Mouse (Mus musculus) forebrain, postnatal 0 days (tissue): ENCODE data around the gene B4galt1. TPM values are rescaled to one million over a fixed set of nuclear protein-coding genes. Genes with fewer than 3 reads are reported as not detected.

Experiments used
- ATAC-seq: fragments of 200-750 bp; cut with Nextera tagmentation; 2 replicates; pipeline ENCODE4 v1.8.0; 2017; ENCODE audit warnings: mild to moderate bottlenecking, moderate library complexity
- DNase-seq: peaks from one replicate; pipeline ENCODE4 v3.0.0-alpha.2; 2015
- H3K27ac ChIP-seq: fragments of 300-500 bp; sonication (generic); 2 replicates; pipeline ENCODE4 v1.5.1; 2014; ENCODE audit warnings: low read depth, mild to moderate bottlenecking, antibody characterized with exemption, low read length, moderate library complexity, mixed read lengths
- H3K27me3 ChIP-seq: fragments of 300-500 bp; sonication (generic); 2 replicates; pipeline ENCODE4 v1.6.1; 2014; ENCODE audit warnings: mild to moderate bottlenecking, low read length, mixed read lengths; ENCODE audit not compliant: insufficient read depth
- H3K36me3 ChIP-seq: fragments of 300-500 bp; sonication (generic); 2 replicates; pipeline ENCODE4 v1.6.1; 2014; ENCODE audit warnings: mild to moderate bottlenecking, moderate library complexity; ENCODE audit not compliant: insufficient read depth
- H3K4me1 ChIP-seq: fragments of 300-500 bp; sonication (generic); 2 replicates; pipeline ENCODE4 v1.6.1; 2014; ENCODE audit warnings: antibody characterized with exemption; ENCODE audit not compliant: insufficient read depth
- H3K4me2 ChIP-seq: fragments of 300-500 bp; sonication (generic); 2 replicates; pipeline ENCODE4 v1.6.1; 2014; ENCODE audit warnings: low read depth, mild to moderate bottlenecking, moderate library complexity
- H3K4me3 ChIP-seq: fragments of 300-500 bp; sonication (generic); 2 replicates; pipeline ENCODE4 v1.5.1; 2014; ENCODE audit warnings: low read depth, low read length, mixed read lengths
- H3K9ac ChIP-seq: fragments of 300-500 bp; sonication (generic); 2 replicates; pipeline ENCODE4 v1.6.1; 2014; ENCODE audit warnings: mild to moderate bottlenecking
- H3K9me3 ChIP-seq: fragments of 300-500 bp; sonication (generic); 2 replicates; pipeline ENCODE4 v1.6.1; 2016; ENCODE audit warnings: low read length
- CTCF ChIP-seq: sonication (generic); IDR thresholded peaks from 2 replicates; pipeline ENCODE4 v1.5.1; 2016; ENCODE audit warnings: antibody characterized with exemption, control low read depth, low read depth
- WGBS: fragments of 180-500 bp; shearing (Covaris S2); extraction: QIAGEN DNeasy Blood & Tissue Kit; methylation state at CpG from one replicate; pipeline ENCODE4 v1.1.7; 2014; 5-methylcytosine and 5-hydroxymethylcytosine counted together
- polyA plus RNA-seq: library from polyadenylated mRNA; unstranded; fragments of >200 nt; fragmentation: Nextera tagmentation; extraction: Ambion mirVana; gene quantifications from 2 replicates; pipeline ENCODE4 v1.2.1, GENCODE M21; 2015
- total RNA-seq: library from RNA; depleted of rRNA; stranded (reverse); fragments of >200 nt; gene quantifications from 2 replicates; pipeline ENCODE4 v1.2.3, GENCODE M21; 2014; rRNA removed

B4galt1 gene
- total RNA-seq: 6.8 and 10.0 TPM in 2 replicates
- polyA plus RNA-seq: 4.6 and 4.9 TPM in 2 replicates

GRCm38 (mm10) chr4:40853565-40854386 is at the start of gene B4galt1:
TSS of gene B4galt1 (minus strand) at chr4:40854005.
- Histone ChIP-seq H3K9me3 (no peaks in the 10 kb centered on the region), H3K9ac (peak within 1 kb of the TSS; percentile 81), H3K27me3 (no peaks in the 10 kb centered on the region), H3K4me1 (peaks cover 3% of the 10 kb centered on the region; the same call in 1 of the 2 replicates), H3K27ac (peak within 1 kb of the TSS; percentile 85), H3K4me2 (peak within 1 kb of the TSS; percentile 73), H3K4me3 (peak within 1 kb of the TSS; percentile 69), H3K36me3 (no peaks in the 10 kb centered on the region)
- ATAC-seq (peak; percentile 94), DNase-seq (peak; percentile 97)
- peak; percentile 7; the same call in 1 of the 2 replicates for TF ChIP-seq CTCF
- WGBS: 3% methylated on average over 74 of the region's 83 CpGs

- TF ChIP-seq CTCF: no peak
- Histone ChIP-seq H3K27ac (no peak overlapping the region), H3K4me3 (no peak overlapping the region), H3K9ac (no peak overlapping the region), H3K36me3 (no peaks in the 10 kb centered on the region), H3K4me1 (no peaks in the 10 kb centered on the region), H3K4me2 (no peak overlapping the region), H3K9me3 (no peaks in the 10 kb centered on the region), H3K27me3 (no peaks in the 10 kb centered on the region)
- DNase-seq: no peak
- no peak for ATAC-seq
- WGBS: 88% methylated on average over 4 of the region's 4 CpGs
These were observed 46.8 kb upstream of the B4galt1 start for GRCm38 (mm10) chr4:40900612-40901011.

GRCm38 (mm10) chr4:40900071-40900470 is 46.3 kb upstream of the B4galt1 start:
- ATAC-seq (no peak), DNase-seq (no peak)
- Histone ChIP-seq H3K27me3 (no peaks in the 10 kb centered on the region), H3K36me3 (no peaks in the 10 kb centered on the region), H3K4me2 (no peak overlapping the region), H3K9me3 (no peaks in the 10 kb centered on the region), H3K4me3 (no peak overlapping the region), H3K27ac (no peak overlapping the region), H3K4me1 (no peaks in the 10 kb centered on the region), H3K9ac (no peak overlapping the region)
- 90% methylated on average over 3 of the region's 3 CpGs for WGBS
- no peak for TF ChIP-seq CTCF

DNA sequence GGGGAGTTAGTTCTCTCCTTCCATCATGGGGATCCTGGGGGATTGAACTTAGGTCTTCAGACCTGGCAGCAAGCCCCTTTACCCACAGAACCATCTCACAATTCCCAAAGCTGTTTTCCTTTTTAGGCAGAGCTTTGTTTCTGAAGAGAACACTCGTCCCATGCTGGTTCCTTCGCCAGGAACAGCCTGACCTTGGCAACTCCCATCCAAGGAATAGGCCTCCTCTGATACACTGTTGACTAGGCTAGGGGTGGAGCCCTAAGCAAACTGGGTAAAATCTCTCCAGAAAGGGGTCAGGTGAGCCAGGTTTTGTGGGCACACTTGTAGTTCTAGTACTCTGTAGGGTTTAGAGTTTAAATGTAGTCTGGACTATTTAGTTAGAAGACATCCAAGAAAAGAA is 45.5 kb upstream of the B4galt1 start:
- H3K9me3 ChIP-seq: no peaks in the 10 kb centered on the region
- H3K4me1 ChIP-seq: no peaks in the 10 kb centered on the region
- no peaks in the 10 kb centered on the region for H3K27me3 ChIP-seq
- no peak for TF ChIP-seq CTCF
- DNase-seq (no peak), ATAC-seq (no peak)
- H3K27ac ChIP-seq: no peak overlapping the region
- no peak overlapping the region for H3K4me2 ChIP-seq
- no peak overlapping the region for H3K4me3 ChIP-seq
- H3K9ac ChIP-seq: no peak overlapping the region
- H3K36me3 ChIP-seq: no peaks in the 10 kb centered on the region
- WGBS: 72% methylated on average over 2 of the region's 2 CpGs

- no peaks in the 10 kb centered on the region for H3K36me3 ChIP-seq
- no peaks in the 10 kb centered on the region for H3K4me1 ChIP-seq
- H3K4me3 ChIP-seq: no peak overlapping the region
- 83% methylated on average over 6 of the region's 6 CpGs for WGBS
- no peaks in the 10 kb centered on the region for H3K9me3 ChIP-seq
- TF ChIP-seq CTCF: no peak
- DNase-seq: no peak
- H3K9ac ChIP-seq: no peak overlapping the region
- no peaks in the 10 kb centered on the region for H3K27me3 ChIP-seq
- H3K4me2 ChIP-seq: no peak overlapping the region
- no peak overlapping the region for H3K27ac ChIP-seq
- no peak for ATAC-seq
These were observed 44.8 kb upstream of the B4galt1 start for GRCm38 (mm10) chr4:40898476-40899044.

- H3K4me2 ChIP-seq: no peak overlapping the region
- WGBS: 99% methylated on average over 2 of the region's 2 CpGs
- no peak overlapping the region for H3K4me3 ChIP-seq
- H3K9ac ChIP-seq: no peak overlapping the region
- no peak for TF ChIP-seq CTCF
- ATAC-seq (no peak), DNase-seq (no peak)
- no peaks in the 10 kb centered on the region for H3K4me1 ChIP-seq
- H3K9me3 ChIP-seq: no peaks in the 10 kb centered on the region
- H3K27ac ChIP-seq: no peak overlapping the region
- H3K36me3 ChIP-seq: no peaks in the 10 kb centered on the region
- no peaks in the 10 kb centered on the region for H3K27me3 ChIP-seq
These were observed 41.8 kb upstream of the B4galt1 start for GRCm38 (mm10) chr4:40895646-40896045.

DNA sequence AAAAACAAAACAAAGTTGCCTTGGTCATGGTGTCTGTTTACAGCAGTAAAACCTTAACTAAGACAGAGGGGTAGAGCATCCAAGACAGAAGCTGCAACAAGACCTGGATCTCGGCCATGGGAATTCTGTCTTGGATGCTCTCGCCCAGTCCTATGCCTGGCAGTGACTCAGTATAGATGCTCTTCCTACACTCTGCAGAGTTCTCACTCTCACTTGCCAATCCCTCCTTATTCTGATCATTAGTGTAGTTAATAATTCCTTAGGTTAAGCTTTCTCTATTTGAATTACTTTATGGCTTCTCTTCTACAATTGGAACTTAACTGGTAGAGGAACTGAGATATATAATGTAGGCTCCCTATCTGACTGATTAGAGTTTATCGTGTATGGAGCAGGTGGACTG is 41.3 kb upstream of the B4galt1 start:
- Histone ChIP-seq H3K36me3 (no peaks in the 10 kb centered on the region), H3K27me3 (no peaks in the 10 kb centered on the region), H3K9ac (no peak overlapping the region), H3K4me3 (no peak overlapping the region), H3K9me3 (no peaks in the 10 kb centered on the region), H3K4me2 (no peak overlapping the region), H3K27ac (no peak overlapping the region), H3K4me1 (no peaks in the 10 kb centered on the region)
- WGBS: 94% methylated on average over 3 of the region's 3 CpGs
- DNase-seq (no peak), ATAC-seq (no peak)
- no peak for TF ChIP-seq CTCF
